Mouse (Mus musculus) ES-Bruce4 (cell line): Measurements from ENCODE around the gene Eif4e1b. TPM values are rescaled to one million over a fixed set of nuclear protein-coding genes. Genes with fewer than 3 reads are reported as not detected.

ENCODE experiments used
- H3K27ac ChIP-seq: 2 replicates; pipeline ENCODE4 v1.5.1; 2012; ENCODE audit warnings: low read length, inconsistent platforms; ENCODE audit not compliant: insufficient read depth
- H3K27me3 ChIP-seq: 2 replicates; pipeline ENCODE4 v1.6.1; 2012; ENCODE audit warnings: mild to moderate bottlenecking, low read length, inconsistent platforms; ENCODE audit not compliant: control insufficient read depth, poor library complexity, insufficient read depth, severe bottlenecking
- H3K36me3 ChIP-seq: 2 replicates; pipeline ENCODE4 v1.6.1; 2012; ENCODE audit warnings: inconsistent platforms, mild to moderate bottlenecking, low read length, moderate library complexity; ENCODE audit not compliant: control insufficient read depth, poor library complexity, insufficient read depth, severe bottlenecking
- H3K4me1 ChIP-seq: one replicate; pipeline ENCODE4 v1.8.1; 2011; ENCODE audit warnings: low read length; ENCODE audit not compliant: control insufficient read depth, insufficient read depth
- H3K4me3 ChIP-seq: 2 replicates; pipeline ENCODE4 v1.5.1; 2011; ENCODE audit warnings: low read depth, mild to moderate bottlenecking, low read length
- H3K9ac ChIP-seq: 2 replicates; pipeline ENCODE4 v1.6.1; 2012; ENCODE audit warnings: low read depth, mild to moderate bottlenecking, inconsistent platforms; ENCODE audit not compliant: poor library complexity, severe bottlenecking
- H3K9me3 ChIP-seq: replicated peaks from 2 replicates; pipeline ENCODE4 v1.6.1; 2012; ENCODE audit warnings: mild to moderate bottlenecking, low read length, inconsistent platforms; ENCODE audit not compliant: control insufficient read depth, poor library complexity, insufficient read depth, severe bottlenecking
- CTCF ChIP-seq: IDR thresholded peaks from one replicate; pipeline ENCODE4 v1.8.1; 2011; ENCODE audit warnings: low read depth, low read length
- EP300 ChIP-seq: IDR thresholded peaks from 2 replicates; pipeline ENCODE4 v1.6.1; 2011; ENCODE audit warnings: low read depth, low read length; ENCODE audit not compliant: insufficient read depth
- POLR2A ChIP-seq: IDR thresholded peaks from one replicate; pipeline ENCODE4 v1.8.1; 2011; ENCODE audit warnings: low read length; ENCODE audit not compliant: insufficient read depth
- polyA plus RNA-seq: library from polyadenylated mRNA; stranded (reverse); fragments of >200 nt; gene quantifications from 2 replicates; pipeline ENCODE4 v1.2.4, GENCODE M21; 2011; ENCODE audit warnings: low read depth; ENCODE audit not compliant: missing spikeins, insufficient read depth, insufficient read length

Eif4e1b gene
- polyA plus RNA-seq, 1 experiment = not detected

GRCm38 (mm10) chr13:54821106-54821505, 37.3 kb downstream of the Eif4e1b start:
- Histone ChIP-seq H3K27ac (no peak overlapping the region), H3K4me3 (no peak overlapping the region), H3K27me3 (no peaks in the 10 kb centered on the region), H3K4me1 (peaks cover 8% of the 10 kb centered on the region), H3K9me3 (no peaks in the 10 kb centered on the region), H3K36me3 (no peaks in the 10 kb centered on the region), H3K9ac (no peak overlapping the region)
- no peak for TF ChIP-seq CTCF
- TF ChIP-seq POLR2A = no peak
- no peak for TF ChIP-seq EP300

- Histone ChIP-seq H3K27me3 (no peaks in the 10 kb centered on the region), H3K36me3 (no peaks in the 10 kb centered on the region), H3K27ac (no peak overlapping the region), H3K9me3 (no peaks in the 10 kb centered on the region), H3K4me3 (no peak overlapping the region), H3K9ac (no peak overlapping the region), H3K4me1 (peaks cover 8% of the 10 kb centered on the region)
- TF ChIP-seq POLR2A (no peak), EP300 (no peak), CTCF (no peak)
Measured at GRCm38 (mm10) chr13:54821931-54822330, 38.1 kb downstream of the Eif4e1b start.

GRCm38 (mm10) chr13:54824111-54824931, 40.5 kb downstream of the Eif4e1b start:
- Histone ChIP-seq H3K27me3 (no peaks in the 10 kb centered on the region), H3K27ac (no peak overlapping the region), H3K9me3 (no peaks in the 10 kb centered on the region), H3K9ac (no peak overlapping the region), H3K4me1 (peaks cover 1% of the 10 kb centered on the region), H3K36me3 (no peaks in the 10 kb centered on the region), H3K4me3 (peak overlapping the region; percentile 34)
- TF ChIP-seq EP300 (0 out of 2 replicates have a peak, but pooled peaks have one; percentile 10), POLR2A (no peak), CTCF (peak; percentile 0)

DNA sequence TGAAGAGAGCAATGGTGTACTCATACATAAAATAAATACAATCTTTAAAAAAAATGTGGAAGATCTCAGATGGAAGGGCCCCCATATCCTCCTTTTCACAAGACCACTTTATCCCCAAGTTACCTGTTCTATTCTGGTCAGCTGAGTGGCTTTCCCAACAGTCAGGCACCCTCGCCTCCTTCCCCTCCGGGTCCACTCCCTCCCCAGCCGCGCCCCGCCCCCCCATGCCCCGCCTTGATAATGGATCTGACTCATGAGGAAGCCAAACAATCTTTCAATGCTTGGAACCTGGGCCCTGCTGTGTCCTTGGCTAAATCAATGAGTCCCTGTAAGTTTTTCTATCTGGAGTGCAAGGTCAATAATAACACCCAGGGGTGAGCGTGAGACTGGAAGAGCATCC, 44.2 kb downstream of the Eif4e1b start:
- Histone ChIP-seq H3K36me3 (no peaks in the 10 kb centered on the region), H3K4me1 (no peaks in the 10 kb centered on the region), H3K9me3 (no peaks in the 10 kb centered on the region), H3K9ac (no peak overlapping the region), H3K4me3 (no peak overlapping the region), H3K27ac (no peak overlapping the region), H3K27me3 (no peaks in the 10 kb centered on the region)
- TF ChIP-seq EP300 (no peak), CTCF (no peak), POLR2A (no peak)

DNA sequence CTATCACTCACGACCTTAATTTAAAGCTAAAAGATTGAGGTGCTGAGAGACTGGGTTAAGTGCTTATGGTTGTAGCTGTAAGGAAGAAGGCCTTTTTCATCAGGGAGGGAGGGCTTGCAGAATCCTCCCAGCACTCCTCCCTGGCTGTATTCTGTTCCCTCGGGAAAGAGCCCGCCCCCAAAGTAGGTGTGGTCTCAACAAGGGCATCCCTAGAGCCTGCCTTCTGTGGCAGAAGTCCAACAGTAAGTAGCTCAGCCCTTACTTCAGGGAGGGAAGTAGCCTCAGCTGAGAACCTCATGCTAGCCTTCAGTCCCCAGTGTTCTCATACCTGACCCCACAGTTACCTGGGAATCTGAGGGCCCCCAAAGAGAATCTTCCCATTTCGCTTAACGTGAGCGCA, 44.7 kb downstream of the Eif4e1b start:
- H3K9ac ChIP-seq = no peak overlapping the region

DNA sequence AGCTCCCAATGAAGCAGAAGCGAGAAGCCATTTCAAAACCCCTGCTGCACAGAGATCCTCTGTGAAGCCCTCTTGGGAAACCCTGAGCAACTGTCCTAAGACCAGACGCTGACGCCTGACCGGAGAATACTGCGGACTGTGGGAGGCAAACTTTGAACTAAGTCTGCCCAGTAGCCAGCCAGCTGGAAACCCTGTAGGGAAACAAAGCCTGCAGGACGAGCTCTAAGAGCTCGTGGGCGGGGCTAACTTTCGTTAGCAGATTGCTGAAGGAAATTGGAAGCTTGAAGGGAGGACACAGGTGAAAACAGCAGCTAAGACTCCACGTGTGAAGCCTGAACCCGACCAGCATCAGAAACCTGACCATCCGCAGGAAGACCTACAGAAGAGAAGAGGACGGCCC, 45.7 kb downstream of the Eif4e1b start:
- Histone ChIP-seq H3K36me3 (no peaks in the 10 kb centered on the region), H3K9ac (no peak overlapping the region), H3K27me3 (no peaks in the 10 kb centered on the region), H3K27ac (no peak overlapping the region), H3K9me3 (no peaks in the 10 kb centered on the region), H3K4me1 (no peaks in the 10 kb centered on the region), H3K4me3 (no peak overlapping the region)
- no peak for TF ChIP-seq POLR2A
- no peak for TF ChIP-seq CTCF
- TF ChIP-seq EP300 = no peak

More for the DNA sequence above, 44.7 kb downstream of the Eif4e1b start:
- H3K4me1 ChIP-seq = no peaks in the 10 kb centered on the region
- no peaks in the 10 kb centered on the region for H3K27me3 ChIP-seq
- no peak overlapping the region for H3K27ac ChIP-seq
- TF ChIP-seq CTCF (no peak), EP300 (no peak), POLR2A (no peak)
- no peaks in the 10 kb centered on the region for H3K36me3 ChIP-seq
- no peak overlapping the region for H3K4me3 ChIP-seq
- H3K9me3 ChIP-seq = no peaks in the 10 kb centered on the region
